Mouse (Mus musculus) liver, postnatal 0 days (tissue): ENCODE measurements around the gene Daxx.

ENCODE experiments used
- CTCF ChIP-seq: sonication (generic); IDR thresholded peaks from 2 replicates; pipeline ENCODE4 v1.5.1; 2016; ENCODE audit warnings: antibody characterized with exemption, low read depth
- EP300 ChIP-seq: IDR thresholded peaks from 2 replicates; pipeline ENCODE4 v1.6.1; 2016; ENCODE audit warnings: antibody characterized with exemption, low read depth, mild to moderate bottlenecking

- no peak for TF ChIP-seq CTCF
- no peak for TF ChIP-seq EP300
Measured at GRCm38 (mm10) chr17:33959135-33959534, 49.9 kb downstream of the Daxx start.
